Mouse (Mus musculus): ENCODE data around the gene Eln.

The Eln gene

GRCm38 (mm10) chr5:134746890-134747511 lies at the start of gene Eln:
Eln (minus strand) TSS chr5:134747323.
- DNase-seq: peak; percentile 72

- DNase-seq: no peak
These were observed 43.2 kb upstream of the Eln start for GRCm38 (mm10) chr5:134790080-134790995.

GRCm38 (mm10) chr5:134788237-134788636 lies 41.1 kb upstream of the Eln start:
- peak; percentile 54 for DNase-seq

GRCm38 (mm10) chr5:134785691-134786371 lies 38.7 kb upstream of the Eln start:
- DNase-seq: peak; percentile 49

- DNase-seq: no peak
These were observed 36.7 kb upstream of the Eln start for GRCm38 (mm10) chr5:134783794-134784193.

GRCm38 (mm10) chr5:134780963-134781362 lies 33.8 kb upstream of the Eln start:
- DNase-seq: no peak

GRCm38 (mm10) chr5:134780146-134780545 lies 33.0 kb upstream of the Eln start:
- DNase-seq: no peak

- no peak for DNase-seq
These were observed 29.4 kb upstream of the Eln start for GRCm38 (mm10) chr5:134776551-134776950.

GRCm38 (mm10) chr5:134772522-134772921 lies 25.4 kb upstream of the Eln start:
- no peak for DNase-seq

- DNase-seq: no peak
These were observed 24.6 kb upstream of the Eln start for GRCm38 (mm10) chr5:134771750-134772149.

- DNase-seq: no peak
These were observed 22.1 kb upstream of the Eln start for GRCm38 (mm10) chr5:134769181-134769580.

- no peak for DNase-seq
These were observed 18.3 kb upstream of the Eln start for GRCm38 (mm10) chr5:134765441-134765840.

GRCm38 (mm10) chr5:134763326-134763725 lies 16.2 kb upstream of the Eln start:
- no peak for DNase-seq

- no peak for DNase-seq
These were observed 14.4 kb upstream of the Eln start for GRCm38 (mm10) chr5:134761409-134762124.

GRCm38 (mm10) chr5:134756031-134756430 lies 8.9 kb upstream of the Eln start:
- DNase-seq: no peak

GRCm38 (mm10) chr5:134754096-134754495 lies 7.0 kb upstream of the Eln start:
- DNase-seq: no peak

- no peak for DNase-seq
These were observed 3.3 kb upstream of the Eln start for GRCm38 (mm10) chr5:134750469-134750868.

GRCm38 (mm10) chr5:134747947-134748618 lies 960 bp upstream of the Eln start:
- peak; percentile 80 for DNase-seq

- DNase-seq: peak; percentile 74
These were observed 380 bp upstream of the Eln start for GRCm38 (mm10) chr5:134747512-134747893.

GRCm38 (mm10) chr5:134746201-134746600 lies 922 bp downstream of the Eln start:
- DNase-seq: no peak

GRCm38 (mm10) chr5:134745801-134746200 lies 1.3 kb downstream of the Eln start:
- DNase-seq: no peak

- no peak for DNase-seq
These were observed 2.1 kb downstream of the Eln start for GRCm38 (mm10) chr5:134745000-134745399.

All from retina, postnatal 1 day (tissue).